Mouse (Mus musculus) forebrain, postnatal 0 days (tissue): ENCODE results near the gene Gatad2a. TPM values are rescaled to one million over a fixed set of nuclear protein-coding genes. Genes with fewer than 3 reads are reported as not detected.
A peak's percentile ranks its signal among the peaks of the same experiment; 100 is the strongest.

ENCODE experiments used
- ATAC-seq: fragments of 200-750 bp; cut with Nextera tagmentation; 2 replicates; pipeline ENCODE4 v1.8.0; 2017; ENCODE audit warnings: mild to moderate bottlenecking, moderate library complexity
- DNase-seq: peaks from one replicate; pipeline ENCODE4 v3.0.0-alpha.2; 2015
- H3K27ac ChIP-seq: fragments of 300-500 bp; sonication (generic); 2 replicates; pipeline ENCODE4 v1.5.1; 2014; ENCODE audit warnings: low read depth, mild to moderate bottlenecking, antibody characterized with exemption, low read length, moderate library complexity, mixed read lengths
- H3K27me3 ChIP-seq: fragments of 300-500 bp; sonication (generic); 2 replicates; pipeline ENCODE4 v1.6.1; 2014; ENCODE audit warnings: mild to moderate bottlenecking, low read length, mixed read lengths; ENCODE audit not compliant: insufficient read depth
- H3K36me3 ChIP-seq: fragments of 300-500 bp; sonication (generic); 2 replicates; pipeline ENCODE4 v1.6.1; 2014; ENCODE audit warnings: mild to moderate bottlenecking, moderate library complexity; ENCODE audit not compliant: insufficient read depth
- H3K4me1 ChIP-seq: fragments of 300-500 bp; sonication (generic); 2 replicates; pipeline ENCODE4 v1.6.1; 2014; ENCODE audit warnings: antibody characterized with exemption; ENCODE audit not compliant: insufficient read depth
- H3K4me2 ChIP-seq: fragments of 300-500 bp; sonication (generic); 2 replicates; pipeline ENCODE4 v1.6.1; 2014; ENCODE audit warnings: low read depth, mild to moderate bottlenecking, moderate library complexity
- H3K4me3 ChIP-seq: fragments of 300-500 bp; sonication (generic); 2 replicates; pipeline ENCODE4 v1.5.1; 2014; ENCODE audit warnings: low read depth, low read length, mixed read lengths
- H3K9ac ChIP-seq: fragments of 300-500 bp; sonication (generic); 2 replicates; pipeline ENCODE4 v1.6.1; 2014; ENCODE audit warnings: mild to moderate bottlenecking
- H3K9me3 ChIP-seq: fragments of 300-500 bp; sonication (generic); 2 replicates; pipeline ENCODE4 v1.6.1; 2016; ENCODE audit warnings: low read length
- CTCF ChIP-seq: sonication (generic); IDR thresholded peaks from 2 replicates; pipeline ENCODE4 v1.5.1; 2016; ENCODE audit warnings: antibody characterized with exemption, control low read depth, low read depth
- WGBS: fragments of 180-500 bp; shearing (Covaris S2); extraction: QIAGEN DNeasy Blood & Tissue Kit; methylation state at CpG from one replicate; pipeline ENCODE4 v1.1.7; 2014; 5-methylcytosine and 5-hydroxymethylcytosine counted together
- polyA plus RNA-seq: library from polyadenylated mRNA; unstranded; fragments of >200 nt; fragmentation: Nextera tagmentation; extraction: Ambion mirVana; gene quantifications from 2 replicates; pipeline ENCODE4 v1.2.1, GENCODE M21; 2015
- total RNA-seq: library from RNA; depleted of rRNA; stranded (reverse); fragments of >200 nt; gene quantifications from 2 replicates; pipeline ENCODE4 v1.2.3, GENCODE M21; 2014

The Gatad2a gene
- total and polyA plus RNA-seq, 2 experiments from 2014 or later = 24.9 to 27.8 TPM

- Histone ChIP-seq H3K4me3 (no peak overlapping the region), H3K4me2 (no peak overlapping the region), H3K4me1 (no peaks in the 10 kb centered on the region), H3K9me3 (no peaks in the 10 kb centered on the region), H3K27me3 (no peaks in the 10 kb centered on the region), H3K36me3 (peaks cover 5% of the 10 kb centered on the region; the same call in 1 of the 2 replicates), H3K27ac (no peak overlapping the region), H3K9ac (no peak overlapping the region)
- TF ChIP-seq CTCF = no peak
- DNase-seq = no peak
- WGBS = 90% methylated on average over 6 of the region's 6 CpGs
- no peak for ATAC-seq
These were observed 57.8 kb downstream of the Gatad2a start for GRCm38 (mm10) chr8:69938245-69938982.

GRCm38 (mm10) chr8:69937466-69937865, 58.7 kb downstream of the Gatad2a start:
- H3K4me2 ChIP-seq = no peak overlapping the region
- H3K36me3 ChIP-seq = peaks cover 5% of the 10 kb centered on the region; the same call in 1 of the 2 replicates
- H3K27ac ChIP-seq = no peak overlapping the region
- no peaks in the 10 kb centered on the region for H3K9me3 ChIP-seq
- H3K9ac ChIP-seq = no peak overlapping the region
- H3K4me3 ChIP-seq = no peak overlapping the region
- no peak for DNase-seq
- H3K27me3 ChIP-seq = no peaks in the 10 kb centered on the region
- TF ChIP-seq CTCF = no peak
- no peak for ATAC-seq
- WGBS = 92% methylated on average over 3 of the region's 3 CpGs
- H3K4me1 ChIP-seq = no peaks in the 10 kb centered on the region

GRCm38 (mm10) chr8:69936050-69936794, 60.0 kb downstream of the Gatad2a start:
- Histone ChIP-seq H3K27me3 (no peaks in the 10 kb centered on the region), H3K27ac (0 out of 2 replicates have a peak overlapping the region, but pooled peaks have one; percentile 40), H3K9me3 (no peaks in the 10 kb centered on the region), H3K36me3 (peaks cover 5% of the 10 kb centered on the region; the same call in 1 of the 2 replicates), H3K9ac (peak overlapping the region; percentile 14; the same call in 1 of the 2 replicates), H3K4me1 (no peaks in the 10 kb centered on the region), H3K4me2 (no peak overlapping the region), H3K4me3 (no peak overlapping the region)
- no peak for TF ChIP-seq CTCF
- peak; percentile 96 for ATAC-seq
- peak; percentile 27 for DNase-seq
- WGBS = 60% methylated on average over 7 of the region's 7 CpGs

GRCm38 (mm10) chr8:69935431-69935830, 60.8 kb downstream of the Gatad2a start:
- Histone ChIP-seq H3K4me3 (no peak overlapping the region), H3K9me3 (no peaks in the 10 kb centered on the region), H3K36me3 (peaks cover 5% of the 10 kb centered on the region; the same call in 1 of the 2 replicates), H3K4me2 (no peak overlapping the region), H3K27ac (no peak overlapping the region), H3K27me3 (no peaks in the 10 kb centered on the region), H3K4me1 (no peaks in the 10 kb centered on the region), H3K9ac (no peak overlapping the region)
- DNase-seq (no peak), ATAC-seq (no peak)
- no peak for TF ChIP-seq CTCF
- WGBS = 93% methylated on average over 3 of the region's 3 CpGs

- Histone ChIP-seq H3K36me3 (peaks cover 5% of the 10 kb centered on the region; the same call in 1 of the 2 replicates), H3K4me3 (no peak overlapping the region), H3K27me3 (no peaks in the 10 kb centered on the region), H3K9me3 (no peaks in the 10 kb centered on the region), H3K4me2 (no peak overlapping the region), H3K4me1 (no peaks in the 10 kb centered on the region), H3K9ac (no peak overlapping the region), H3K27ac (no peak overlapping the region)
- DNase-seq (no peak), ATAC-seq (no peak)
- TF ChIP-seq CTCF = no peak
- WGBS = 91% methylated on average over 5 of the region's 5 CpGs
These were observed 61.6 kb downstream of the Gatad2a start for GRCm38 (mm10) chr8:69934582-69934981.

- Histone ChIP-seq H3K9ac (no peak overlapping the region), H3K4me1 (no peaks in the 10 kb centered on the region), H3K27me3 (no peaks in the 10 kb centered on the region), H3K36me3 (peaks cover 5% of the 10 kb centered on the region; the same call in 1 of the 2 replicates), H3K27ac (no peak overlapping the region), H3K4me2 (no peak overlapping the region), H3K9me3 (no peaks in the 10 kb centered on the region), H3K4me3 (no peak overlapping the region)
- TF ChIP-seq CTCF = no peak
- DNase-seq (no peak), ATAC-seq (no peak)
- 82% methylated on average over 2 of the region's 2 CpGs for WGBS
These were observed 62.4 kb downstream of the Gatad2a start for GRCm38 (mm10) chr8:69933811-69934210.

GRCm38 (mm10) chr8:69926901-69927300, 69.3 kb downstream of the Gatad2a start:
- Histone ChIP-seq H3K9me3 (no peaks in the 10 kb centered on the region), H3K4me2 (no peak overlapping the region), H3K27ac (no peak overlapping the region), H3K4me1 (no peaks in the 10 kb centered on the region), H3K27me3 (no peaks in the 10 kb centered on the region), H3K36me3 (no peaks in the 10 kb centered on the region), H3K9ac (no peak overlapping the region), H3K4me3 (no peak overlapping the region)
- no peak for ATAC-seq
- no peak for DNase-seq
- no peak for TF ChIP-seq CTCF
